Mouse (Mus musculus): ENCODE results near the gene Inpp5e. TPM values are rescaled to one million over a fixed set of nuclear protein-coding genes. Genes with fewer than 3 reads are reported as not detected.

Inpp5e gene
- polyA plus RNA-seq, 1 experiment from 2014 or later = 6.3 TPM

GRCm38 (mm10) chr2:26442843-26443242 lies 33.8 kb upstream of the Inpp5e start:
- ATAC-seq (ENCODE audit: low read depth) (no peak), DNase-seq (no peak)
- peaks cover 42% of the 10 kb centered on the region for H3K36me3 ChIP-seq
- H3K27ac ChIP-seq = no peak overlapping the region
- H3K4me3 ChIP-seq (replicated peaks) = no peak overlapping the region
- H3K9ac ChIP-seq = no peak overlapping the region
- 76% methylated on average over 1 of the region's 1 CpGs for WGBS (ENCODE audit: insufficient replicate concordance)
- H3K9me3 ChIP-seq (replicated peaks) = no peaks in the 10 kb centered on the region
- H3K4me2 ChIP-seq = no peak overlapping the region
- H3K27me3 ChIP-seq = no peaks in the 10 kb centered on the region
- peaks cover 50% of the 10 kb centered on the region for H3K4me1 ChIP-seq (replicated peaks)

DNA sequence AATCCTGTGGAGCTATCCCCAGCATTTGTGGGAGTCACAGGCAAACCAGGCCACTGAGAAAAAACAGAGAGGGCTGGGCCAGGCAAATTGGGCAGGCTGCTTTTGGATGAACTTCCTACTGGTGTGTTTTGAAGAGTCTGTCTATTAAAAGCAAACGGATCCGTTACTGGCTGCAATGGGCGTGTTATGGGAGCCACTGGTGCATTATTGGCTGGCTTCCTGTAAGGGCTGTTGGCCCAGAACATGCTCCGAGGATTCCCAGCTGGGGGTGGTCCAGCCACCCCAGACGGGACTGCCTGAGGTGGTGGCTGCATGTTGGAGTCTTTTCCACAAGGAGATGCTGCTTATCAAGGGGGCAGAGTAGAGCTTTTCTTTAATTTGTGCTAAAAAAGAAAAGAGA lies 32.7 kb upstream of the Inpp5e start:
- Histone ChIP-seq H3K4me2 (no peak overlapping the region), H3K9me3 (replicated peaks) (no peaks in the 10 kb centered on the region), H3K36me3 (peaks cover 50% of the 10 kb centered on the region), H3K27ac (no peak overlapping the region), H3K9ac (no peak overlapping the region), H3K4me1 (replicated peaks) (peaks cover 50% of the 10 kb centered on the region), H3K27me3 (no peaks in the 10 kb centered on the region), H3K4me3 (replicated peaks) (no peak overlapping the region)
- ATAC-seq (ENCODE audit: low read depth) = no peak
- WGBS (ENCODE audit: insufficient replicate concordance) = 67% methylated on average over 5 of the region's 5 CpGs
- no peak for DNase-seq

- Histone ChIP-seq H3K9me3 (replicated peaks) (no peaks in the 10 kb centered on the region), H3K4me3 (replicated peaks) (no peak overlapping the region), H3K9ac (no peak overlapping the region), H3K36me3 (peaks cover 51% of the 10 kb centered on the region), H3K4me1 (replicated peaks) (peaks cover 47% of the 10 kb centered on the region), H3K27ac (no peak overlapping the region), H3K4me2 (no peak overlapping the region), H3K27me3 (no peaks in the 10 kb centered on the region)
- WGBS (ENCODE audit: insufficient replicate concordance) = 92% methylated on average over 4 of the region's 4 CpGs
- DNase-seq (no peak), ATAC-seq (ENCODE audit: low read depth) (no peak)
Observed at GRCm38 (mm10) chr2:26441261-26441660, 32.3 kb upstream of the Inpp5e start.

- H3K36me3 ChIP-seq = peaks cover 66% of the 10 kb centered on the region
- no peaks in the 10 kb centered on the region for H3K9me3 ChIP-seq (replicated peaks)
- ATAC-seq (ENCODE audit: low read depth) = no peak
- no peak overlapping the region for H3K9ac ChIP-seq
- H3K27ac ChIP-seq = no peak overlapping the region
- DNase-seq = no peak
- no peak overlapping the region for H3K4me2 ChIP-seq
- 80% methylated on average over 6 of the region's 6 CpGs for WGBS (ENCODE audit: insufficient replicate concordance)
- H3K27me3 ChIP-seq = no peaks in the 10 kb centered on the region
- H3K4me1 ChIP-seq (replicated peaks) = peaks cover 51% of the 10 kb centered on the region
- no peak overlapping the region for H3K4me3 ChIP-seq (replicated peaks)
Observed at GRCm38 (mm10) chr2:26439671-26440070, 30.7 kb upstream of the Inpp5e start.

DNA sequence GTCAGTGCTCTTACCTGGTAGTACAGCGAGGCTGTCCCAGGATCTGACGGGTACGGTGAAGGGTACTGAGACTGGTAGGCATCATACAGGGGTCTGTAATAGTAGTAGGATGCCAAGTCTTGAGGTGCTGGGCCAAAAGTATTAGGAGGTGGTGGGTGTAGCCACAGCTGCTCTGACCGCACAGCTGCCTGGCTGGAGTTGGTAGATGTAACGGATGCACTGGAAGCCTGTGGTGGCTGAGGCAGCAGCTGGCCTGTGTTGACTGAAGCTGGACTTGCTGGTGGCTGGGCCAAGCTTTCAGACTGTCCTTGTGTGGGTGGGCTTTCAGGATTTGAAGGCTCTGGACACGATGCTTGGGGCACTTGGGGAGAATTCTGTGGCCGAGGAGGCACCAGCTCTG lies 29.4 kb upstream of the Inpp5e start:
- WGBS (ENCODE audit: insufficient replicate concordance) = 87% methylated on average over 7 of the region's 7 CpGs
- H3K9me3 ChIP-seq (replicated peaks) = no peaks in the 10 kb centered on the region
- H3K27me3 ChIP-seq = no peaks in the 10 kb centered on the region

DNA sequence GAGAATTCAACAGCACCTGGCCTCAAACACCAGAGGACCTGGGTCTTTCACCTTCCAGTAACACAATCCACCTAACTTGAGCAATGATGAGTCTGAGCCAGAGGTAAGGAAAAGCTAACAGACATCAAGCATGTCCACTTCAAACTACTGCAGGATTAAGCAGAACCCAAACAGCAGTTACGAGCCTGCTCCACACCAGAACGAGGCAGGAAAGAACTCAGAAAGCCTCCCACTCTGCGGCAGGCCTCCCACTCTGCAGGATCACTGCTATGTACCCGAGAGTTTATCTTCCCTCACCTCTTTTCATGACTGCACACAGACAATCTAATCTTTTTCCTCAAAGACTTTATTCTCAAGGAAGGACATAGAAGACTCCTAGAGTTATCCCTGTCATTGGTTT lies 28.2 kb upstream of the Inpp5e start:
- Histone ChIP-seq H3K27ac (no peak overlapping the region), H3K9me3 (replicated peaks) (no peaks in the 10 kb centered on the region), H3K36me3 (peaks cover 91% of the 10 kb centered on the region), H3K4me2 (no peak overlapping the region), H3K4me1 (replicated peaks) (peaks cover 31% of the 10 kb centered on the region), H3K9ac (no peak overlapping the region), H3K4me3 (replicated peaks) (no peak overlapping the region), H3K27me3 (no peaks in the 10 kb centered on the region)
- 63% methylated on average over 4 of the region's 4 CpGs for WGBS (ENCODE audit: insufficient replicate concordance)
- ATAC-seq (ENCODE audit: low read depth) (no peak), DNase-seq (no peak)

More for the DNA sequence above, 29.4 kb upstream of the Inpp5e start:
- Histone ChIP-seq H3K9ac (peak overlapping the region; percentile 15; the same call in 1 of the 2 replicates), H3K4me1 (replicated peaks) (peaks cover 38% of the 10 kb centered on the region), H3K4me3 (replicated peaks) (no peak overlapping the region), H3K4me2 (no peak overlapping the region), H3K27ac (no peak overlapping the region), H3K36me3 (peaks cover 79% of the 10 kb centered on the region)
- DNase-seq (no peak), ATAC-seq (ENCODE audit: low read depth) (no peak)

GRCm38 (mm10) chr2:26434791-26435572 lies 26.0 kb upstream of the Inpp5e start:
- Histone ChIP-seq H3K27me3 (no peaks in the 10 kb centered on the region), H3K27ac (peak overlapping the region; percentile 69), H3K4me3 (replicated peaks) (no peak overlapping the region), H3K36me3 (peaks cover 91% of the 10 kb centered on the region), H3K9ac (no peak overlapping the region), H3K4me1 (replicated peaks) (peaks cover 31% of the 10 kb centered on the region), H3K4me2 (no peak overlapping the region), H3K9me3 (replicated peaks) (no peaks in the 10 kb centered on the region)
- ATAC-seq (ENCODE audit: low read depth) = peak; percentile 76
- 72% methylated on average over 7 of the region's 7 CpGs for WGBS (ENCODE audit: insufficient replicate concordance)
- DNase-seq = no peak

DNA sequence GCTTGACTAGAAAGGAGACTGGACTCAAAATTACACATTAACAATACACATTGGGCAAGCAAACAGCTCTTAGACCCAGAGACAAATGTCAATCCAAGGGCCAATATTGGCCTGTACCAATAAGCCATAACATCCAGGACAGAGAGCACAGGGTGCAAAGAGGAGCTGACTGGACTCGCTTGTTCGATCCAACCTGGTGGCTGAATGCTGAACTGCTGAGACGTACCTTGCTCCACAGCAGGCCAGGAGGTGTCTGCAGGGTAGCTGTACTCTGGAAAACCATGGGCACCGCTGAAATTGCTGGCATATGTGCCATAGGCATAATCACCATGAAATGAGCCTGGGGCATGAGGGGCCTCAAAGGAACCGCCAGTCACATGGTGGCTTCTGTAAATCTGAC lies 20.8 kb upstream of the Inpp5e start:
- no peak for DNase-seq
- Histone ChIP-seq H3K4me1 (replicated peaks) (no peaks in the 10 kb centered on the region), H3K27me3 (no peaks in the 10 kb centered on the region), H3K4me2 (no peak overlapping the region), H3K4me3 (replicated peaks) (no peak overlapping the region), H3K9me3 (replicated peaks) (no peaks in the 10 kb centered on the region), H3K27ac (no peak overlapping the region), H3K36me3 (peaks cover 96% of the 10 kb centered on the region), H3K9ac (no peak overlapping the region)
- ATAC-seq (ENCODE audit: low read depth) = no peak
- WGBS (ENCODE audit: insufficient replicate concordance) = 88% methylated on average over 5 of the region's 5 CpGs

DNA sequence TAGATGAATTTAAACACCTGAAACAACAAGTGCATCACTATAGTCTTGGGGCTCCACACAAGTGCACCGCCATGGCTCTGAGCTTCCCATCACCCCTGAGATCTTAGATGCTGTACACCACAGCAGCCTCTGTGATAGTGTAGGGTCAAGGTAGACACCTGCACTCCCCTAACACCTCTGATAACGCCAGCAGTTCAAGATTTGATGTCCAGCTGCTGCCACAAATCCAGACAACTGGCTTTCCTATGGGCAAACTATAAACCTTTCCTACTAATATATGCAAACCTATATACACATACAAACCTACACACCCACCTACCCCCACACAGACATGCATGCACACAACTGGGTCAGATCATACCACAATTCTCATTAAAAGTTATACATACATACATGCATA lies 15.5 kb upstream of the Inpp5e start:
- H3K9me3 ChIP-seq (replicated peaks) = no peaks in the 10 kb centered on the region
- no peak for DNase-seq
- H3K4me1 ChIP-seq (replicated peaks) = no peaks in the 10 kb centered on the region
- no peak for ATAC-seq (ENCODE audit: low read depth)
- H3K36me3 ChIP-seq = peaks cover 95% of the 10 kb centered on the region
- H3K27me3 ChIP-seq = no peaks in the 10 kb centered on the region
- no peak overlapping the region for H3K9ac ChIP-seq
- H3K4me3 ChIP-seq (replicated peaks) = no peak overlapping the region
- H3K27ac ChIP-seq = no peak overlapping the region
- no peak overlapping the region for H3K4me2 ChIP-seq
- 75% methylated on average over 2 of the region's 2 CpGs for WGBS (ENCODE audit: insufficient replicate concordance)

GRCm38 (mm10) chr2:26423086-26423485 lies 14.1 kb upstream of the Inpp5e start:
- H3K4me1 ChIP-seq (replicated peaks) = 0 out of 2 replicates have a peak, but pooled peaks cover under 1% of the 10 kb centered on the region
- no peak overlapping the region for H3K4me3 ChIP-seq (replicated peaks)
- H3K4me2 ChIP-seq = no peak overlapping the region
- ATAC-seq (ENCODE audit: low read depth) = no peak
- no peaks in the 10 kb centered on the region for H3K27me3 ChIP-seq
- no peak overlapping the region for H3K9ac ChIP-seq
- peaks cover 94% of the 10 kb centered on the region for H3K36me3 ChIP-seq
- DNase-seq = no peak
- no peak overlapping the region for H3K27ac ChIP-seq
- H3K9me3 ChIP-seq (replicated peaks) = no peaks in the 10 kb centered on the region
- WGBS (ENCODE audit: insufficient replicate concordance) = 81% methylated on average over 1 of the region's 1 CpGs

GRCm38 (mm10) chr2:26421969-26422368 lies 13.0 kb upstream of the Inpp5e start:
- H3K4me2 ChIP-seq = no peak overlapping the region
- H3K36me3 ChIP-seq = peaks cover 92% of the 10 kb centered on the region
- H3K9ac ChIP-seq = no peak overlapping the region
- H3K27me3 ChIP-seq = no peaks in the 10 kb centered on the region
- no peaks in the 10 kb centered on the region for H3K9me3 ChIP-seq (replicated peaks)
- no peak overlapping the region for H3K27ac ChIP-seq
- H3K4me1 ChIP-seq (replicated peaks) = peaks cover 11% of the 10 kb centered on the region
- DNase-seq (no peak), ATAC-seq (ENCODE audit: low read depth) (no peak)
- WGBS (ENCODE audit: insufficient replicate concordance) = 84% methylated on average over 2 of the region's 2 CpGs
- no peak overlapping the region for H3K4me3 ChIP-seq (replicated peaks)

DNA sequence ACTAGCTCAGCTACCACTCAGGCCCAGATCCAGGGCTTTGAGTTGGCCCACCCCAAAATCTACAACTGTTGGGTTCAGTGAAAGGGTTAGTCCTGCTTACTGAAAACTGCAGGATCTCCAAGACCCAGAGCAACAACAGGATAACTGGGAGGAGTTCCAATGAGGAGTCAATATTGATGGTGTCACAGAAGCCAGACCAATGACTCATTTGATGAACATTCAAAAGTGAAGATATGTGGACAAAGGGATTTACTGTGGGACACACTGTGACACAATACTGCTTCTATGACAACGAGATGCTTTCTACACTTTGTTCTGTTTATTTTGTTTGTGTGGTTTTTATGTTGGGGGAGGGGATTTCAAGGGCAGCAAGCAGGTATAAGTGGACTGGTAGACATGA lies 9.1 kb upstream of the Inpp5e start:
- DNase-seq (no peak), ATAC-seq (ENCODE audit: low read depth) (no peak)
- H3K9me3 ChIP-seq (replicated peaks) = no peaks in the 10 kb centered on the region
- no peaks in the 10 kb centered on the region for H3K27me3 ChIP-seq
- H3K4me2 ChIP-seq = no peak overlapping the region
- peaks cover 17% of the 10 kb centered on the region for H3K4me1 ChIP-seq (replicated peaks)
- H3K27ac ChIP-seq = peak overlapping the region; percentile 7; the same call in 1 of the 2 replicates
- H3K4me3 ChIP-seq (replicated peaks) = no peak overlapping the region
- peaks cover 93% of the 10 kb centered on the region for H3K36me3 ChIP-seq
- H3K9ac ChIP-seq = no peak overlapping the region
- 67% methylated on average over 1 of the region's 1 CpGs for WGBS (ENCODE audit: insufficient replicate concordance)
